Mouse (Mus musculus) CH12.LX (cell line): ENCODE measurements around the gene Lca5l. TPM values are rescaled to one million over a fixed set of nuclear protein-coding genes. Genes with fewer than 3 reads are reported as not detected.

Experiments used
- DNase-seq: peaks from one replicate; pipeline ENCODE4 v3.0.0-alpha.2; 2013; ENCODE audit errors: extremely low read depth
- H3K27ac ChIP-seq: 2 replicates; pipeline ENCODE4 v1.5.1; 2012; ENCODE audit warnings: low read depth, mild to moderate bottlenecking, control low read depth, moderate library complexity; ENCODE audit not compliant: insufficient read depth
- H3K27me3 ChIP-seq: replicated peaks from 2 replicates; pipeline ENCODE3; 2012; ENCODE audit warnings: inconsistent platforms
- H3K36me3 ChIP-seq, 2 experiments: replicated peaks in 1 of 2; 2 replicates each; pipeline versions ENCODE3 to v1.6.1; 2012; ENCODE audit warnings: inconsistent platforms in 1 of 2, low read length in 1 of 2, mild to moderate bottlenecking in 1 of 2, mixed read lengths in 1 of 2, moderate library complexity in 1 of 2; ENCODE audit not compliant: control insufficient read depth in 1 of 2, insufficient read depth in 1 of 2
- H3K4me1 ChIP-seq, 2 experiments: 2 replicates each; pipeline ENCODE4 v1.6.1; 2012; ENCODE audit warnings: inconsistent platforms in 1 of 2, moderate library complexity in 1 of 2; ENCODE audit not compliant: insufficient read depth in 2 of 2, control insufficient read depth in 1 of 2
- H3K4me2 ChIP-seq: 2 replicates; pipeline ENCODE4 v1.6.1; 2012; ENCODE audit warnings: low read depth, mild to moderate bottlenecking, control low read depth; ENCODE audit not compliant: poor library complexity, insufficient read depth, severe bottlenecking
- H3K4me3 ChIP-seq, 3 experiments: fragments of 150-350 bp in 1 of 3; sonication (generic) in 1 of 3; replicated peaks in 1 of 3; 2 replicates each; pipeline versions ENCODE3 to v1.5.1; 2011 to 2012; ENCODE audit warnings: low read depth in 2 of 3, low read length in 2 of 3, mild to moderate bottlenecking in 2 of 3, moderate library complexity in 2 of 3, control low read depth in 1 of 3, improper control_type of control experiment in 1 of 3, inconsistent platforms in 1 of 3, mixed read lengths in 1 of 3; ENCODE audit not compliant: poor library complexity in 1 of 3
- H3K79me2 ChIP-seq: replicated peaks from 2 replicates; pipeline ENCODE4 v1.6.1; 2012; ENCODE audit warnings: mild to moderate bottlenecking, moderate library complexity; ENCODE audit not compliant: control insufficient read depth, poor library complexity, insufficient read depth, severe bottlenecking; ENCODE audit errors: extremely low read depth
- H3K9ac ChIP-seq: 2 replicates; pipeline ENCODE4 v1.6.1; 2012; ENCODE audit warnings: low read depth, mild to moderate bottlenecking, control low read depth, moderate library complexity; ENCODE audit not compliant: insufficient read depth
- H3K9me3 ChIP-seq: replicated peaks from 2 replicates; pipeline ENCODE3; 2012; ENCODE audit warnings: low read length, inconsistent platforms, mixed read lengths
- BHLHE40 ChIP-seq: IDR thresholded peaks from 2 replicates; pipeline ENCODE4 v1.6.1; 2011; ENCODE audit warnings: mild to moderate bottlenecking, low read depth, low read length, improper control_type of control experiment
- CTCF ChIP-seq, 2 experiments: IDR thresholded peaks in 1 of 2; conservative IDR thresholded peaks in 1 of 2; 2 replicates each; pipeline ENCODE4 v1.5.1; 2011 to 2012; ENCODE audit warnings: low read depth in 2 of 2, low read length in 2 of 2, improper control_type of control experiment in 1 of 2, inconsistent platforms in 1 of 2, mild to moderate bottlenecking in 1 of 2, moderate library complexity in 1 of 2
- EP300 ChIP-seq: IDR thresholded peaks from 2 replicates; pipeline ENCODE4 v1.6.1; 2011; ENCODE audit warnings: low read length, improper control_type of control experiment
- ETS1 ChIP-seq: conservative IDR thresholded peaks from 2 replicates; pipeline ENCODE4 v1.6.1; 2012; ENCODE audit warnings: low read depth, mild to moderate bottlenecking, inconsistent platforms, low read length, improper control_type of control experiment, moderate library complexity
- JUND ChIP-seq: conservative IDR thresholded peaks from 2 replicates; pipeline ENCODE4 v1.6.1; 2011; ENCODE audit warnings: low read depth, low read length, improper control_type of control experiment
- KAT2A ChIP-seq: IDR thresholded peaks from 2 replicates; pipeline ENCODE4 v1.6.1; 2012; ENCODE audit warnings: low read length, improper control_type of control experiment, inconsistent platforms; ENCODE audit not compliant: insufficient replicate concordance
- MAFK ChIP-seq: IDR thresholded peaks from 2 replicates; pipeline ENCODE4 v1.6.1; 2011; ENCODE audit warnings: low read length, improper control_type of control experiment; ENCODE audit not compliant: insufficient replicate concordance
- MAZ ChIP-seq: IDR thresholded peaks from 2 replicates; pipeline ENCODE4 v1.6.1; 2012; ENCODE audit warnings: low read depth, mild to moderate bottlenecking, inconsistent platforms, low read length, improper control_type of control experiment, moderate library complexity
- MXI1 ChIP-seq: IDR thresholded peaks from 2 replicates; pipeline ENCODE4 v1.6.1; 2011; ENCODE audit warnings: mild to moderate bottlenecking, low read depth, low read length, improper control_type of control experiment
- MYC ChIP-seq: IDR thresholded peaks from 2 replicates; pipeline ENCODE4 v1.6.1; 2011; ENCODE audit warnings: low read depth, mild to moderate bottlenecking, improper control_type of control experiment, low read length
- NELFE ChIP-seq: IDR thresholded peaks from 2 replicates; pipeline ENCODE4 v1.6.1; 2011; ENCODE audit warnings: low read depth, low read length, improper control_type of control experiment
- RAD21 ChIP-seq: IDR thresholded peaks from 2 replicates; pipeline ENCODE4 v1.6.1; 2011; ENCODE audit warnings: low read depth, mild to moderate bottlenecking, low read length, improper control_type of control experiment, moderate library complexity
- RCOR1 ChIP-seq: conservative IDR thresholded peaks from 2 replicates; pipeline ENCODE4 v1.6.1; 2012; ENCODE audit warnings: low read depth, mild to moderate bottlenecking, inconsistent platforms, low read length, improper control_type of control experiment
- SMC3 ChIP-seq: IDR thresholded peaks from 2 replicates; pipeline ENCODE4 v1.6.1; 2011; ENCODE audit warnings: low read depth, low read length, improper control_type of control experiment
- TCF12 ChIP-seq: IDR thresholded peaks from 2 replicates; pipeline ENCODE4 v1.6.1; 2014; ENCODE audit warnings: low read depth, mild to moderate bottlenecking, inconsistent platforms, low read length, improper control_type of control experiment
- UBTF ChIP-seq: IDR thresholded peaks from 2 replicates; pipeline ENCODE4 v1.6.1; 2012; ENCODE audit warnings: low read depth, mild to moderate bottlenecking, inconsistent platforms, low read length, improper control_type of control experiment, moderate library complexity
- USF2 ChIP-seq: conservative IDR thresholded peaks from 2 replicates; pipeline ENCODE4 v1.6.1; 2011; ENCODE audit warnings: low read depth, low read length, improper control_type of control experiment
- ZC3H11A ChIP-seq: IDR thresholded peaks from 2 replicates; pipeline ENCODE4 v1.6.1; 2012; ENCODE audit warnings: low read depth, mild to moderate bottlenecking, inconsistent platforms, low read length, improper control_type of control experiment
- ZMIZ1 ChIP-seq: IDR thresholded peaks from 2 replicates; pipeline ENCODE4 v1.6.1; 2012; ENCODE audit warnings: low read depth, mild to moderate bottlenecking, inconsistent platforms, low read length, improper control_type of control experiment
- ZNF384 ChIP-seq: IDR thresholded peaks from 2 replicates; pipeline ENCODE4 v1.6.1; 2012; ENCODE audit warnings: low read depth, low read length, improper control_type of control experiment, inconsistent platforms
- dilution Hi-C: fragments of 300-500 bp; cut with MboI; formaldehyde crosslinking; loops from 2 replicates; pipeline ENCODE4 v1.14.3; 2020; ENCODE audit warnings: low sequenced_read_pairs; ENCODE audit not compliant: extremely low pct_unique_long_range_greater_than_20kb, extremely low pct_ligation_motif_present
- in situ Hi-C: fragments of 300-500 bp; cut with MboI; formaldehyde crosslinking; loops from 3 replicates; pipeline ENCODE4 v1.14.3; 2019; ENCODE audit warnings: low sequenced_read_pairs, low pct_ligation_motif_present, low pct_unique_long_range_greater_than_20kb, mixed read lengths
- polyA plus RNA-seq: library from polyadenylated mRNA; unstranded; fragments of >175 nt; gene quantifications from 2 replicates; pipeline ENCODE4 v1.2.1, GENCODE M21; 2012; ENCODE audit warnings: low read depth; ENCODE audit not compliant: insufficient read length
- total RNA-seq, 2 experiments: library from RNA; depleted of rRNA; stranded (reverse); fragments of 300-350 nt in 1 of 2; fragments of >200 nt in 1 of 2; gene quantifications; 2 replicates each; pipeline ENCODE4 v1.2.3; 2012 to 2014

Gene Lca5l
- total and polyA plus RNA-seq, 3 experiments, result 0.04 to 0.33 TPM; not detected in 1

DNA sequence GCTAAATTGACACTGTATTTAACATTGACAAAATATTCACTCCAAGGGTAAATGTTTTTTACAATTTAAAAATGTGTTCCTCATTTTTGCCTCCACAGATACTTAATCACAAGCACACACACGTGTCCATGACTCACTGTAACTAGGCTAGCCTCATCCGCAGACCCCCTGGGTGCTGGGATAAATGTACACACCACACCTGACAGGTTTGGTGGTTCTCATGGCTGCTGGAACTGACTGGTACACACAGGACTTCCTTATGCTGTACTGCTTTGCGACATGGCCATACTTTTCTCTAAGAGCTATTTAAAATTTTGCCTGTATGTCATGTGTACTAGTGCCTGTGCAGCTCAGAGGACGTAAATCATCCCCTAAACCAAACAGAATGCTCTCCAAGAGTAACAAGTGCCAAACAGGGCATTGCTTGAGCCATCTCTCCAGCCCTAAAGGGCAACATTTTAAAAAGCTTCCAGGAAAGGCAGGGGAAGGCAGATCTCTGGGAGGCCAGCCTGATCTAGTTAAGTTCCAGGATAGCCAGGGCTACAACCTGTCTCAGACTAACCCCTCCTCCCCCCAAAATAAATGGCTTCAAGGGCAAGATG is 71.9 kb downstream of the Lca5l start:
- no peak overlapping the region for H3K27ac ChIP-seq
- H3K9me3 ChIP-seq, result no peaks in the 10 kb centered on the region
- no peaks in the 10 kb centered on the region; the same call in 1 of the 2 replicates for H3K79me2 ChIP-seq
- no peak overlapping the region for H3K4me2 ChIP-seq
- in situ Hi-C loops (no loop called here), dilution Hi-C loops (no loop called here)
- TF ChIP-seq MAFK (no peak), MXI1 (no peak), KAT2A (no peak), TCF12 (no peak), MAZ (no peak), NELFE (no peak), CTCF (conservative IDR thresholded peaks at IDR 0.05 in 1 of 2, IDR thresholded peaks at IDR 0.05 in 1 of 2; ENCODE audit: low read depth in 2 of 2, low read length in 2 of 2) (no peak), UBTF (no peak), ZMIZ1 (no peak), JUND (no peak), EP300 (no peak), SMC3 (no peak), RCOR1 (no peak), MYC (no peak), ETS1 (no peak), ZC3H11A (no peak), BHLHE40 (no peak)
- TF ChIP-seq, all 38 proteins: peak for 0
- H3K36me3 ChIP-seq, result peaks cover 32 to 42% of the 10 kb centered on the region in 2 experiments
- no peak overlapping the region for H3K4me3 ChIP-seq
- peaks cover 0 to 13% of the 10 kb centered on the region in 2 experiments; a peak in 2 of 4 replicates for H3K4me1 ChIP-seq
- DNase-seq, result no peak
- H3K27me3 ChIP-seq, result no peaks in the 10 kb centered on the region
- no peak overlapping the region for H3K9ac ChIP-seq

DNA sequence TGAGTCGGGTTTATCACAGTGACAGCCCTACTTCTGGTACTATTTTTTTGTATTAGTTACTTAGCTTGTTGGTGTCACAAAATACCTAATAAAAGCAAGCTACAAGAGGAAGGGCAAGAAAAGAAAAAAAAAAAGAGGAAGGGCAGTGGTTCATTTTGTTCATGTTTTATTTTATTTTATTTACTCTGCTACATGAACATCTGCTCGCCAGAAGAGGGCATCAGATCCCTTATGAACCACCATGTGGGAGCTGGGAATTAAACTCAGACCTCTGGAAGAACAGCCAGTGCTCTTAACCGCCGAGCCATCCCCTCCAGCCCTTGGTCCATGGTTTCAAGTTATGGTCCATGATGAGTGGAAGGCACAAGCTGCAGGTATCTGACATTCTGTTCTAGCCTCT is 77.3 kb downstream of the Lca5l start:
- dilution Hi-C loops, result no loop called here
- Histone ChIP-seq H3K9ac (no peak overlapping the region), H3K27me3 (no peaks in the 10 kb centered on the region), H3K9me3 (no peaks in the 10 kb centered on the region), H3K4me3 (no peak overlapping the region), H3K4me2 (no peak overlapping the region), H3K79me2 (no peaks in the 10 kb centered on the region), H3K4me1 (peaks cover 2 to 12% of the 10 kb centered on the region in 2 experiments; a peak in 3 of 4 replicates), H3K36me3 (peaks cover 0 to 2% of the 10 kb centered on the region in 2 experiments), H3K27ac (no peak overlapping the region)
- no peak for DNase-seq
- 0 out of 2 replicates have a peak, but pooled peaks have one; percentile 22 for TF ChIP-seq ZNF384
- TF ChIP-seq USF2, result no peak
- peak in 1 of 2 experiments; percentile 59; a peak in 2 of 4 replicates for TF ChIP-seq CTCF (conservative IDR thresholded peaks at IDR 0.05 in 1 of 2, IDR thresholded peaks at IDR 0.05 in 1 of 2; ENCODE audit: low read depth in 2 of 2, low read length in 2 of 2)
- TF ChIP-seq NELFE, result no peak
- TF ChIP-seq SMC3, result peak; percentile 26; the same call in 1 of the 2 replicates
- TF ChIP-seq TCF12, result no peak
- TF ChIP-seq RAD21, result peak; percentile 59
- in situ Hi-C loops, result no loop called here
